Mouse (Mus musculus): ENCODE results near the gene Mrpl43. TPM values are rescaled to one million over a fixed set of nuclear protein-coding genes. Genes with fewer than 3 reads are reported as not detected.

Gene Mrpl43
- total and polyA plus RNA-seq, 2 experiments from 2014 or later, result 76.4 to 83.7 TPM

- Histone ChIP-seq H3K9ac (replicated peaks; ENCODE audit: low read depth, low read length) (no peak overlapping the region), H3K4me2 (ENCODE audit: low read depth, low read length) (no peak overlapping the region), H3K27ac (ENCODE audit: low read depth) (no peak overlapping the region), H3K27me3 (ENCODE audit: control insufficient read depth, insufficient read depth, low read length) (0 out of 2 replicates have a peak, but pooled peaks cover 5% of the 10 kb centered on the region), H3K36me3 (replicated peaks; ENCODE audit: control insufficient read depth, insufficient read depth, low read length) (peaks cover 11% of the 10 kb centered on the region), H3K4me3 (ENCODE audit: low read depth, low read length) (no peak overlapping the region), H3K9me3 (replicated peaks; ENCODE audit: control insufficient read depth, low read length) (no peaks in the 10 kb centered on the region), H3K4me1 (ENCODE audit: control insufficient read depth, insufficient read depth) (peaks cover 13% of the 10 kb centered on the region; the same call in 1 of the 2 replicates)
- peak; percentile 61 for ATAC-seq (ENCODE audit: insufficient read depth, low read depth)
- DNase-seq (ENCODE audit: low spot score), result peak; percentile 84
- TF ChIP-seq EP300 (IDR thresholded peaks at IDR 0.05; ENCODE audit: low read depth), result no peak
- peak; percentile 85 for TF ChIP-seq CTCF (IDR thresholded peaks at IDR 0.05; ENCODE audit: low read depth)
- 14% methylated on average over 4 of the region's 4 CpGs for WGBS
These were observed 25.5 kb upstream of the Mrpl43 start for GRCm38 (mm10) chr19:45031780-45032179.

GRCm38 (mm10) chr19:45030746-45031693, 24.8 kb upstream of the Mrpl43 start:
- Histone ChIP-seq H3K4me3 (ENCODE audit: low read depth, low read length) (peak overlapping the region; percentile 27; the same call in 1 of the 2 replicates), H3K27me3 (ENCODE audit: control insufficient read depth, insufficient read depth, low read length) (no peaks in the 10 kb centered on the region), H3K36me3 (replicated peaks; ENCODE audit: control insufficient read depth, insufficient read depth, low read length) (peaks cover 19% of the 10 kb centered on the region), H3K9ac (replicated peaks; ENCODE audit: low read depth, low read length) (no peak overlapping the region), H3K27ac (ENCODE audit: low read depth) (peak overlapping the region; percentile 40), H3K9me3 (replicated peaks; ENCODE audit: control insufficient read depth, low read length) (no peaks in the 10 kb centered on the region), H3K4me2 (ENCODE audit: low read depth, low read length) (peak overlapping the region; percentile 60), H3K4me1 (ENCODE audit: control insufficient read depth, insufficient read depth) (peaks cover 13% of the 10 kb centered on the region; the same call in 1 of the 2 replicates)
- DNase-seq (ENCODE audit: low spot score), result peak; percentile 88
- 38% methylated on average over 20 of the region's 20 CpGs for WGBS
- peak; percentile 37; the same call in 1 of the 2 replicates for ATAC-seq (ENCODE audit: insufficient read depth, low read depth)
- TF ChIP-seq EP300 (IDR thresholded peaks at IDR 0.05; ENCODE audit: low read depth) (0 out of 2 replicates have a peak, but pooled peaks have one; percentile 11), CTCF (IDR thresholded peaks at IDR 0.05; ENCODE audit: low read depth) (peak; percentile 87)

GRCm38 (mm10) chr19:45030111-45030510, 23.9 kb upstream of the Mrpl43 start:
- H3K4me1 ChIP-seq (ENCODE audit: control insufficient read depth, insufficient read depth), result peaks cover 13% of the 10 kb centered on the region; the same call in 1 of the 2 replicates
- H3K36me3 ChIP-seq (replicated peaks; ENCODE audit: control insufficient read depth, insufficient read depth, low read length), result peaks cover 28% of the 10 kb centered on the region
- H3K4me2 ChIP-seq (ENCODE audit: low read depth, low read length), result peak overlapping the region; percentile 60; the same call in 1 of the 2 replicates
- H3K27me3 ChIP-seq (ENCODE audit: control insufficient read depth, insufficient read depth, low read length), result no peaks in the 10 kb centered on the region
- peak overlapping the region; percentile 40 for H3K27ac ChIP-seq (ENCODE audit: low read depth)
- 24% methylated on average over 8 of the region's 8 CpGs for whole genome bisulfite sequencing
- DNase-seq (ENCODE audit: low spot score) (peak; percentile 50), ATAC-seq (ENCODE audit: insufficient read depth, low read depth) (peak; percentile 49)
- H3K4me3 ChIP-seq (ENCODE audit: low read depth, low read length), result no peak overlapping the region
- TF ChIP-seq EP300 (IDR thresholded peaks at IDR 0.05; ENCODE audit: low read depth) (no peak), CTCF (IDR thresholded peaks at IDR 0.05; ENCODE audit: low read depth) (peak; percentile 71)
- H3K9me3 ChIP-seq (replicated peaks; ENCODE audit: control insufficient read depth, low read length), result no peaks in the 10 kb centered on the region
- H3K9ac ChIP-seq (replicated peaks; ENCODE audit: low read depth, low read length), result no peak overlapping the region

- Histone ChIP-seq H3K9me3 (replicated peaks; ENCODE audit: control insufficient read depth, low read length) (no peaks in the 10 kb centered on the region), H3K4me3 (ENCODE audit: low read depth, low read length) (no peak overlapping the region), H3K4me1 (ENCODE audit: control insufficient read depth, insufficient read depth) (peaks cover 13% of the 10 kb centered on the region; the same call in 1 of the 2 replicates), H3K27ac (ENCODE audit: low read depth) (no peak overlapping the region), H3K4me2 (ENCODE audit: low read depth, low read length) (no peak overlapping the region), H3K9ac (replicated peaks; ENCODE audit: low read depth, low read length) (no peak overlapping the region), H3K36me3 (replicated peaks; ENCODE audit: control insufficient read depth, insufficient read depth, low read length) (peaks cover 33% of the 10 kb centered on the region), H3K27me3 (ENCODE audit: control insufficient read depth, insufficient read depth, low read length) (no peaks in the 10 kb centered on the region)
- no peak for DNase-seq (ENCODE audit: low spot score)
- 62% methylated on average over 9 of the region's 9 CpGs for WGBS
- ATAC-seq (ENCODE audit: insufficient read depth, low read depth), result no peak
- no peak for TF ChIP-seq EP300 (IDR thresholded peaks at IDR 0.05; ENCODE audit: low read depth)
- TF ChIP-seq CTCF (IDR thresholded peaks at IDR 0.05; ENCODE audit: low read depth), result no peak
These were observed 23.3 kb upstream of the Mrpl43 start for GRCm38 (mm10) chr19:45029571-45029970.

GRCm38 (mm10) chr19:45028746-45029145, 22.5 kb upstream of the Mrpl43 start:
- 52% methylated on average over 17 of the region's 19 CpGs for WGBS
- Histone ChIP-seq H3K27ac (ENCODE audit: low read depth) (no peak overlapping the region), H3K36me3 (replicated peaks; ENCODE audit: control insufficient read depth, insufficient read depth, low read length) (peaks cover 39% of the 10 kb centered on the region), H3K4me1 (ENCODE audit: control insufficient read depth, insufficient read depth) (peaks cover 13% of the 10 kb centered on the region; the same call in 1 of the 2 replicates), H3K9ac (replicated peaks; ENCODE audit: low read depth, low read length) (no peak overlapping the region; the same call in 1 of the 2 replicates), H3K27me3 (ENCODE audit: control insufficient read depth, insufficient read depth, low read length) (no peaks in the 10 kb centered on the region), H3K4me2 (ENCODE audit: low read depth, low read length) (no peak overlapping the region), H3K9me3 (replicated peaks; ENCODE audit: control insufficient read depth, low read length) (no peaks in the 10 kb centered on the region), H3K4me3 (ENCODE audit: low read depth, low read length) (no peak overlapping the region)
- DNase-seq (ENCODE audit: low spot score), result no peak
- TF ChIP-seq CTCF (IDR thresholded peaks at IDR 0.05; ENCODE audit: low read depth) (no peak), EP300 (IDR thresholded peaks at IDR 0.05; ENCODE audit: low read depth) (no peak)
- ATAC-seq (ENCODE audit: insufficient read depth, low read depth), result no peak
